Mouse (Mus musculus) kidney, embryonic 16.5 days (tissue): ENCODE measurements around the gene Tuba1c. TPM values are rescaled to one million over a fixed set of nuclear protein-coding genes. Genes with fewer than 3 reads are reported as not detected.
A peak's percentile ranks its signal among the peaks of the same experiment; 100 is the strongest.

Source experiments
- ATAC-seq: fragments of 200-750 bp; cut with Nextera tagmentation; 2 replicates; pipeline ENCODE4 v1.8.0; 2017; ENCODE audit warnings: moderate TSS enrichment; ENCODE audit not compliant: low FRiP score, low TSS enrichment
- H3K27ac ChIP-seq: fragments of 300-500 bp; sonication (generic); 2 replicates; pipeline ENCODE4 v1.5.1; 2014; ENCODE audit warnings: low read length
- H3K27me3 ChIP-seq: fragments of 300-500 bp; sonication (generic); 2 replicates; pipeline ENCODE4 v1.6.1; 2014; ENCODE audit warnings: low read length, control low read depth, mixed read lengths; ENCODE audit not compliant: insufficient read depth
- H3K36me3 ChIP-seq: fragments of 300-500 bp; sonication (generic); 2 replicates; pipeline ENCODE4 v1.6.1; 2014; ENCODE audit warnings: low read length, control low read depth, mixed read lengths; ENCODE audit not compliant: insufficient read depth
- H3K4me1 ChIP-seq: fragments of 300-500 bp; sonication (generic); 2 replicates; pipeline ENCODE4 v1.6.1; 2014; ENCODE audit warnings: low read length, control low read depth, mixed read lengths; ENCODE audit not compliant: insufficient read depth
- H3K4me2 ChIP-seq: fragments of 300-500 bp; sonication (generic); replicated peaks from 2 replicates; pipeline ENCODE4 v1.6.1; 2014; ENCODE audit warnings: low read depth, low read length
- H3K4me3 ChIP-seq: fragments of 300-500 bp; sonication (generic); 2 replicates; pipeline ENCODE4 v1.5.1; 2014; ENCODE audit warnings: mild to moderate bottlenecking, low read length
- H3K9ac ChIP-seq: fragments of 300-500 bp; sonication (generic); replicated peaks from 2 replicates; pipeline ENCODE4 v1.6.1; 2014; ENCODE audit warnings: low read length
- H3K9me3 ChIP-seq: fragments of 300-500 bp; sonication (generic); 2 replicates; pipeline ENCODE4 v1.6.1; 2016; ENCODE audit warnings: low read length, control low read depth
- WGBS: fragments of 180-500 bp; shearing (Covaris S2); extraction: QIAGEN DNeasy Blood & Tissue Kit; methylation state at CpG from one replicate; pipeline ENCODE4 v1.1.7; 2014; 5-methylcytosine and 5-hydroxymethylcytosine counted together
- polyA plus RNA-seq: library from polyadenylated mRNA; unstranded; fragments of >200 nt; fragmentation: Nextera tagmentation; extraction: Ambion mirVana; gene quantifications from 2 replicates; pipeline ENCODE4 v1.2.1, GENCODE M21; 2015

Gene Tuba1c
- polyA plus RNA-seq, 1 experiment from 2014 or later, result 213 TPM

- Histone ChIP-seq H3K9ac (peak overlapping the region; percentile 39; the same call in 1 of the 2 replicates), H3K4me1 (peaks cover 47% of the 10 kb centered on the region), H3K4me3 (no peak overlapping the region), H3K36me3 (no peaks in the 10 kb centered on the region), H3K9me3 (no peaks in the 10 kb centered on the region), H3K4me2 (no peak overlapping the region), H3K27ac (peak overlapping the region; percentile 83), H3K27me3 (no peaks in the 10 kb centered on the region)
- WGBS, result 47% methylated on average over 8 of the region's 8 CpGs
- no peak for ATAC-seq
Observed at GRCm38 (mm10) chr15:98987661-98988181, 42.0 kb upstream of the Tuba1c start.

- Histone ChIP-seq H3K4me1 (peaks cover 46% of the 10 kb centered on the region), H3K27me3 (no peaks in the 10 kb centered on the region), H3K27ac (no peak overlapping the region), H3K4me2 (no peak overlapping the region), H3K9me3 (no peaks in the 10 kb centered on the region), H3K4me3 (no peak overlapping the region), H3K36me3 (no peaks in the 10 kb centered on the region), H3K9ac (no peak overlapping the region)
- 72% methylated on average over 3 of the region's 3 CpGs for WGBS
- no peak for ATAC-seq
Observed at GRCm38 (mm10) chr15:98988787-98989186, 40.9 kb upstream of the Tuba1c start.

GRCm38 (mm10) chr15:98989701-98990430 is 39.8 kb upstream of the Tuba1c start:
- no peak overlapping the region for H3K4me2 ChIP-seq

GRCm38 (mm10) chr15:98990669-98991539 is 38.8 kb upstream of the Tuba1c start:
- H3K9ac ChIP-seq, result peak overlapping the region; percentile 27; the same call in 1 of the 2 replicates
- WGBS, result 36% methylated on average over 15 of the region's 15 CpGs
- H3K27ac ChIP-seq, result no peak overlapping the region
- no peak for ATAC-seq
- peaks cover 35% of the 10 kb centered on the region for H3K4me1 ChIP-seq
- no peaks in the 10 kb centered on the region for H3K27me3 ChIP-seq
- H3K4me2 ChIP-seq, result no peak overlapping the region
- no peak overlapping the region for H3K4me3 ChIP-seq
- H3K36me3 ChIP-seq, result no peaks in the 10 kb centered on the region
- no peaks in the 10 kb centered on the region for H3K9me3 ChIP-seq

More at GRCm38 (mm10) chr15:98989701-98990430, 39.8 kb upstream of the Tuba1c start:
- WGBS, result 47% methylated on average over 9 of the region's 12 CpGs
- Histone ChIP-seq H3K4me3 (no peak overlapping the region), H3K27ac (no peak overlapping the region), H3K27me3 (no peaks in the 10 kb centered on the region), H3K36me3 (no peaks in the 10 kb centered on the region), H3K9ac (no peak overlapping the region), H3K4me1 (peaks cover 42% of the 10 kb centered on the region), H3K9me3 (no peaks in the 10 kb centered on the region)
- ATAC-seq, result no peak

GRCm38 (mm10) chr15:98991540-98992050 is 38.1 kb upstream of the Tuba1c start:
- WGBS, result 42% methylated on average over 9 of the region's 9 CpGs
- peak overlapping the region; percentile 27; the same call in 1 of the 2 replicates for H3K9ac ChIP-seq
- ATAC-seq, result no peak
- no peak overlapping the region for H3K27ac ChIP-seq
- no peak overlapping the region for H3K4me2 ChIP-seq
- H3K4me1 ChIP-seq, result peaks cover 28% of the 10 kb centered on the region
- no peaks in the 10 kb centered on the region for H3K9me3 ChIP-seq
- H3K4me3 ChIP-seq, result no peak overlapping the region
- H3K36me3 ChIP-seq, result no peaks in the 10 kb centered on the region
- H3K27me3 ChIP-seq, result no peaks in the 10 kb centered on the region

GRCm38 (mm10) chr15:98992086-98992912 is 37.4 kb upstream of the Tuba1c start:
- Histone ChIP-seq H3K4me2 (peak overlapping the region; percentile 58), H3K27ac (peak overlapping the region; percentile 94; the same call in 1 of the 2 replicates), H3K9me3 (no peaks in the 10 kb centered on the region), H3K27me3 (no peaks in the 10 kb centered on the region), H3K4me1 (peaks cover 23% of the 10 kb centered on the region), H3K4me3 (peak overlapping the region; percentile 50), H3K36me3 (no peaks in the 10 kb centered on the region), H3K9ac (peak overlapping the region; percentile 80)
- WGBS, result 38% methylated on average over 17 of the region's 17 CpGs
- no peak; the same call in 1 of the 2 replicates for ATAC-seq

GRCm38 (mm10) chr15:98993093-98993793 is 36.4 kb upstream of the Tuba1c start:
- Histone ChIP-seq H3K4me1 (peaks cover 17% of the 10 kb centered on the region), H3K4me3 (peak overlapping the region; percentile 50)
- 4% methylated on average over 35 of the region's 35 CpGs for WGBS

GRCm38 (mm10) chr15:98993865-98994264 is 35.8 kb upstream of the Tuba1c start:
- Histone ChIP-seq H3K36me3 (no peaks in the 10 kb centered on the region), H3K9me3 (no peaks in the 10 kb centered on the region), H3K4me3 (no peak overlapping the region), H3K4me1 (peaks cover 20% of the 10 kb centered on the region), H3K9ac (no peak overlapping the region), H3K27ac (no peak overlapping the region), H3K4me2 (peak overlapping the region; percentile 58; the same call in 1 of the 2 replicates), H3K27me3 (no peaks in the 10 kb centered on the region)
- WGBS, result 1% methylated on average over 11 of the region's 11 CpGs
- no peak for ATAC-seq

More at GRCm38 (mm10) chr15:98993093-98993793, 36.4 kb upstream of the Tuba1c start:
- Histone ChIP-seq H3K9me3 (no peaks in the 10 kb centered on the region), H3K36me3 (no peaks in the 10 kb centered on the region), H3K4me2 (peak overlapping the region; percentile 58), H3K27me3 (no peaks in the 10 kb centered on the region), H3K9ac (peak overlapping the region; percentile 80), H3K27ac (peak overlapping the region; percentile 94)
- peak; percentile 94 for ATAC-seq
